Mouse (Mus musculus) MEL (cell line): ENCODE data around the gene Cfap44. TPM values are rescaled to one million over a fixed set of nuclear protein-coding genes. Genes with fewer than 3 reads are reported as not detected.

Source experiments
- DNase-seq: peaks from one replicate; pipeline ENCODE4 v3.0.0; 2011; ENCODE audit warnings: low read depth, low spot score
- H3K27ac ChIP-seq: 2 replicates; pipeline ENCODE4 v1.5.1; 2012; ENCODE audit warnings: low read depth, mild to moderate bottlenecking, control low read depth, low read length, moderate library complexity; ENCODE audit not compliant: control insufficient read depth
- H3K27me3 ChIP-seq, 2 experiments: fragments of 150-350 bp in 1 of 2; sonication (generic) in 1 of 2; 2 replicates each; pipeline ENCODE4 v1.6.1; 2012; ENCODE audit warnings: low read length in 2 of 2, mild to moderate bottlenecking in 2 of 2, improper control_type of control experiment in 1 of 2, moderate library complexity in 1 of 2; ENCODE audit not compliant: insufficient read depth in 2 of 2, control insufficient read depth in 1 of 2
- H3K36me3 ChIP-seq, 2 experiments: 2 replicates each; pipeline ENCODE4 v1.6.1; 2012 to 2014; ENCODE audit warnings: low read length in 2 of 2, improper control_type of control experiment in 1 of 2, inconsistent platforms in 1 of 2, mild to moderate bottlenecking in 1 of 2; ENCODE audit not compliant: insufficient read depth in 2 of 2, control insufficient read depth in 1 of 2
- H3K4me1 ChIP-seq, 2 experiments: fragments of 150-350 bp in 1 of 2; sonication (generic) in 1 of 2; 2 replicates each; pipeline ENCODE4 v1.6.1; 2012; ENCODE audit warnings: low read length in 2 of 2, improper control_type of control experiment in 1 of 2, mild to moderate bottlenecking in 1 of 2; ENCODE audit not compliant: insufficient read depth in 2 of 2, control insufficient read depth in 1 of 2
- H3K4me3 ChIP-seq, 2 experiments: fragments of 150-350 bp in 1 of 2; sonication (generic) in 1 of 2; 2 replicates each; pipeline ENCODE4 v1.5.1; 2012; ENCODE audit warnings: low read depth in 2 of 2, low read length in 2 of 2, mild to moderate bottlenecking in 2 of 2, moderate library complexity in 2 of 2, control low read depth in 1 of 2, improper control_type of control experiment in 1 of 2; ENCODE audit not compliant: control insufficient read depth in 1 of 2, insufficient read depth in 1 of 2
- H3K79me2 ChIP-seq: 2 replicates; pipeline ENCODE4 v1.6.1; 2012; ENCODE audit warnings: mild to moderate bottlenecking, low read length, moderate library complexity; ENCODE audit not compliant: control insufficient read depth, poor library complexity, insufficient read depth
- H3K9ac ChIP-seq: 2 replicates; pipeline ENCODE4 v1.6.1; 2012; ENCODE audit warnings: low read depth, mild to moderate bottlenecking, control low read depth, low read length, moderate library complexity; ENCODE audit not compliant: control insufficient read depth, poor library complexity, severe bottlenecking
- H3K9me3 ChIP-seq: fragments of 150-350 bp; sonication (generic); replicated peaks from 2 replicates; pipeline ENCODE4 v1.6.1; 2012; ENCODE audit warnings: mild to moderate bottlenecking, low read length, improper control_type of control experiment, moderate library complexity; ENCODE audit not compliant: insufficient read depth
- BHLHE40 ChIP-seq: IDR thresholded peaks from 2 replicates; pipeline ENCODE4 v1.6.1; 2012; ENCODE audit warnings: low read depth, mild to moderate bottlenecking, inconsistent platforms, low read length, improper control_type of control experiment, borderline replicate concordance
- CHD2 ChIP-seq: IDR thresholded peaks from 2 replicates; pipeline ENCODE4 v1.6.1; 2011; ENCODE audit warnings: low read length, improper control_type of control experiment
- E2F4 ChIP-seq: IDR thresholded peaks from 2 replicates; pipeline ENCODE4 v1.6.1; 2011; ENCODE audit warnings: low read depth, low read length, improper control_type of control experiment, borderline replicate concordance
- GABPA ChIP-seq: IDR thresholded peaks from 2 replicates; pipeline ENCODE4 v1.6.1; 2012; ENCODE audit warnings: low read depth, mild to moderate bottlenecking, inconsistent platforms, low read length, improper control_type of control experiment, moderate library complexity
- HCFC1 ChIP-seq: IDR thresholded peaks from 2 replicates; pipeline ENCODE4 v1.6.1; 2012; ENCODE audit warnings: low read depth, mild to moderate bottlenecking, inconsistent platforms, low read length, improper control_type of control experiment, moderate library complexity
- JUND ChIP-seq: IDR thresholded peaks from 2 replicates; pipeline ENCODE4 v1.6.1; 2011; ENCODE audit warnings: low read depth, mild to moderate bottlenecking, improper control_type of control experiment, low read length
- MAX ChIP-seq: IDR thresholded peaks from 2 replicates; pipeline ENCODE4 v1.6.1; 2011; ENCODE audit warnings: low read length, improper control_type of control experiment
- MEF2A ChIP-seq: IDR thresholded peaks from 2 replicates; pipeline ENCODE4 v1.6.1; 2014; ENCODE audit warnings: low read depth, mild to moderate bottlenecking, inconsistent platforms, low read length, improper control_type of control experiment; ENCODE audit not compliant: poor library complexity, insufficient replicate concordance, severe bottlenecking; ENCODE audit errors: extremely low read depth
- MYB ChIP-seq: IDR thresholded peaks from 2 replicates; pipeline ENCODE4 v1.6.1; 2011; ENCODE audit warnings: mild to moderate bottlenecking, low read depth, low read length, improper control_type of control experiment
- NELFE ChIP-seq: IDR thresholded peaks from 2 replicates; pipeline ENCODE4 v1.6.1; 2011; ENCODE audit warnings: low read depth, low read length, improper control_type of control experiment
- NRF1 ChIP-seq: IDR thresholded peaks from 2 replicates; pipeline ENCODE4 v1.6.1; 2014; ENCODE audit warnings: low read depth, mild to moderate bottlenecking, inconsistent platforms, low read length, improper control_type of control experiment, moderate library complexity; ENCODE audit not compliant: poor library complexity, insufficient read depth, severe bottlenecking
- POLR2A ChIP-seq, 2 experiments: IDR thresholded peaks; 2 replicates each; pipeline ENCODE4 v1.6.1; 2011 to 2012; ENCODE audit warnings: low read length in 2 of 2, mild to moderate bottlenecking in 2 of 2, control low read depth in 1 of 2, improper control_type of control experiment in 1 of 2, low read depth in 1 of 2, moderate library complexity in 1 of 2; ENCODE audit not compliant: control insufficient read depth in 1 of 2, insufficient read depth in 1 of 2, poor library complexity in 1 of 2
- POLR2AphosphoS2 ChIP-seq: IDR thresholded peaks from 2 replicates; pipeline ENCODE4 v1.6.1; 2011; ENCODE audit warnings: low read length, improper control_type of control experiment
- POLR2AphosphoS5 ChIP-seq: IDR thresholded peaks from 2 replicates; pipeline ENCODE4 v1.6.1; 2012; ENCODE audit warnings: low read depth, borderline replicate concordance, mild to moderate bottlenecking, inconsistent platforms, low read length, moderate library complexity, mixed read lengths
- RAD21 ChIP-seq: IDR thresholded peaks from 2 replicates; pipeline ENCODE4 v1.6.1; 2011; ENCODE audit warnings: mild to moderate bottlenecking, low read depth, low read length, improper control_type of control experiment
- RCOR1 ChIP-seq: IDR thresholded peaks from 2 replicates; pipeline ENCODE4 v1.6.1; 2012; ENCODE audit warnings: low read depth, mild to moderate bottlenecking, inconsistent platforms, low read length, improper control_type of control experiment
- SIN3A ChIP-seq: IDR thresholded peaks from 2 replicates; pipeline ENCODE4 v1.6.1; 2012; ENCODE audit warnings: low read length, improper control_type of control experiment, inconsistent platforms
- TAL1 ChIP-seq: IDR thresholded peaks from 2 replicates; pipeline ENCODE4 v1.6.1; 2012; ENCODE audit warnings: mild to moderate bottlenecking, inconsistent platforms, low read length, moderate library complexity, mixed read lengths
- TBP ChIP-seq: IDR thresholded peaks from 2 replicates; pipeline ENCODE4 v1.8.0; 2011; ENCODE audit warnings: low read depth, low read length, improper control_type of control experiment
- TCF12 ChIP-seq: IDR thresholded peaks from 2 replicates; pipeline ENCODE4 v1.6.1; 2014; ENCODE audit warnings: low read depth, mild to moderate bottlenecking, inconsistent platforms, low read length, improper control_type of control experiment, moderate library complexity
- UBTF ChIP-seq: IDR thresholded peaks from 2 replicates; pipeline ENCODE4 v1.6.1; 2012; ENCODE audit warnings: low read depth, mild to moderate bottlenecking, inconsistent platforms, low read length, improper control_type of control experiment, moderate library complexity, borderline replicate concordance; ENCODE audit not compliant: insufficient read depth
- USF2 ChIP-seq, 2 experiments: IDR thresholded peaks; 2 replicates each; pipeline ENCODE4 v1.6.1; 2011 to 2012; ENCODE audit warnings: improper control_type of control experiment in 2 of 2, low read length in 2 of 2, borderline replicate concordance in 1 of 2, inconsistent platforms in 1 of 2, low read depth in 1 of 2, mild to moderate bottlenecking in 1 of 2; ENCODE audit not compliant: insufficient read depth in 1 of 2
- ZC3H11A ChIP-seq: IDR thresholded peaks from 2 replicates; pipeline ENCODE4 v1.6.1; 2012; ENCODE audit warnings: low read depth, mild to moderate bottlenecking, inconsistent platforms, low read length, improper control_type of control experiment
- ZNF384 ChIP-seq: IDR thresholded peaks from 2 replicates; pipeline ENCODE4 v1.6.1; 2012; ENCODE audit warnings: low read depth, mild to moderate bottlenecking, inconsistent platforms, low read length, improper control_type of control experiment
- polyA plus RNA-seq, 2 experiments: library from polyadenylated mRNA; stranded (reverse) in 1 of 2; unstranded in 1 of 2; fragments of >175 nt in 1 of 2; fragments of >200 nt in 1 of 2; gene quantifications; 2 replicates each; pipeline versions ENCODE4 v1.2.1 to v1.2.4; 2012; ENCODE audit warnings: low replicate concordance in 2 of 2, low read depth in 1 of 2; ENCODE audit not compliant: insufficient read length in 2 of 2, insufficient read depth in 1 of 2, missing spikeins in 1 of 2
- total RNA-seq: library from RNA; depleted of rRNA; stranded (reverse); fragments of 300-350 nt; gene quantifications from 2 replicates; pipeline ENCODE4 v1.2.3, GENCODE M21; 2012

The Cfap44 gene
- total and polyA plus RNA-seq, 3 experiments, result not detected

GRCm38 (mm10) chr16:44485691-44486090, 91.1 kb downstream of the Cfap44 start:
- TF ChIP-seq JUND (no peak), MAX (no peak), MEF2A (no peak), TBP (no peak), POLR2A (IDR thresholded peaks at IDR 0.05; ENCODE audit: control insufficient read depth in 1 of 2, insufficient read depth in 1 of 2, low read depth in 1 of 2, low read length in 2 of 2, poor library complexity in 1 of 2) (no peak), TAL1 (no peak), NRF1 (no peak), ZNF384 (no peak), USF2 (IDR thresholded peaks at IDR 0.05; ENCODE audit: borderline replicate concordance in 1 of 2, insufficient read depth in 1 of 2, low read depth in 1 of 2, low read length in 2 of 2) (no peak), NELFE (no peak), POLR2AphosphoS5 (no peak)
- Histone ChIP-seq H3K4me3 (no peak overlapping the region), H3K36me3 (no peaks in the 10 kb centered on the region), H3K79me2 (no peaks in the 10 kb centered on the region), H3K27ac (no peak overlapping the region), H3K9me3 (no peaks in the 10 kb centered on the region), H3K4me1 (no peaks in the 10 kb centered on the region), H3K27me3 (no peaks in the 10 kb centered on the region), H3K9ac (no peak overlapping the region)
- no peak for DNase-seq

GRCm38 (mm10) chr16:44486612-44487011, 92.0 kb downstream of the Cfap44 start:
- Histone ChIP-seq H3K79me2 (no peaks in the 10 kb centered on the region), H3K9me3 (no peaks in the 10 kb centered on the region), H3K9ac (no peak overlapping the region), H3K36me3 (no peaks in the 10 kb centered on the region), H3K4me3 (no peak overlapping the region), H3K27ac (no peak overlapping the region), H3K4me1 (no peaks in the 10 kb centered on the region), H3K27me3 (no peaks in the 10 kb centered on the region)
- no peak for DNase-seq
- no peak for TF ChIP-seq SIN3A
- no peak for TF ChIP-seq E2F4
- no peak for TF ChIP-seq BHLHE40
- TF ChIP-seq ZNF384, result no peak
- no peak for TF ChIP-seq RAD21
- no peak for TF ChIP-seq GABPA
- TF ChIP-seq CHD2, result no peak
- TF ChIP-seq RCOR1, result no peak
- no peak for TF ChIP-seq POLR2AphosphoS2
- no peak for TF ChIP-seq TCF12
- TF ChIP-seq NRF1, result no peak
- TF ChIP-seq MYB, result no peak
- no peak for TF ChIP-seq ZC3H11A
- TF ChIP-seq MEF2A, result no peak
- no peak for TF ChIP-seq UBTF
- no peak for TF ChIP-seq HCFC1
- no peak for TF ChIP-seq TAL1
